Mouse (Mus musculus): ENCODE measurements around the gene Zfp157.

The Zfp157 gene

GRCm38 (mm10) chr5:138441286-138442194 lies at the start of gene Zfp157:
TSS of gene Zfp157 (plus strand) at chr5:138441468.
- WGBS, result under 1% methylated on average over 49 of the region's 49 CpGs

GRCm38 (mm10) chr5:138397795-138398337 lies 43.4 kb upstream of the Zfp157 start:
- 56% methylated on average over 2 of the region's 2 CpGs for WGBS

GRCm38 (mm10) chr5:138458371-138458770 lies 17.1 kb downstream of the Zfp157 start:
- WGBS, result 90% methylated on average over 4 of the region's 4 CpGs

GRCm38 (mm10) chr5:138459107-138459506 lies 17.8 kb downstream of the Zfp157 start:
- 100% methylated on average over 1 of the region's 1 CpGs for WGBS

- WGBS, result 22% methylated on average over 6 of the region's 6 CpGs
Measured at GRCm38 (mm10) chr5:138473601-138474000, 32.3 kb downstream of the Zfp157 start.

- 97% methylated on average over 12 of the region's 12 CpGs for WGBS
Measured at GRCm38 (mm10) chr5:138504548-138504947, 63.3 kb downstream of the Zfp157 start.

All from cerebral cortex, adult 2 months (tissue).